Mouse (Mus musculus) thymus, postnatal 14 days (tissue): ENCODE measurements at regions not wholly inside any gene's neighbourhood (a gene's known extent, or its start where the extent isn't known, plus 50 kb on each side); places are given as distances from the start of the nearest gene placed in this dataset.
A peak's percentile ranks its signal among the peaks of the same experiment; 100 is the strongest.

ENCODE experiments used
- DNase-seq: peaks from one replicate; pipeline ENCODE4 v3.0.0; 2021

DNA sequence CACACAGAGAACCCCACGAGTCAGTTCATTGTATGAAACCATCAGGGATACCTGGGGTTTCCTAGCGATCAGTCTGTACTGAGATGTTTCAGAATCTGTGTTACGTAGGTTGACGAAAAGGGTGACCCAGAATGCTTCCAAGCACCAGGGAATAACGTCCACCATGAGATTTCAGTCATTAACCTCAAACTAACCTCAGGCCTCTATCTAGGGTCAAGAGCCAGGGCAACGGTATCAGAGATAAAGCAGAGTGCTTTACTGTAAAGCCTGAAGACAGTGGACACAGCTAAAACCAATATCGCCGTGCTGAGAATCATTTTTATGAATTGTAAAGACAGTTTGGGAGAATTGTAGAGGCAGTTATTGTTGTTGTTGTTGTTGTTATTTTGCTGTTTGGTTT is 52.9 kb upstream of the Errfi1 start:
- DNase-seq, result no peak

DNA sequence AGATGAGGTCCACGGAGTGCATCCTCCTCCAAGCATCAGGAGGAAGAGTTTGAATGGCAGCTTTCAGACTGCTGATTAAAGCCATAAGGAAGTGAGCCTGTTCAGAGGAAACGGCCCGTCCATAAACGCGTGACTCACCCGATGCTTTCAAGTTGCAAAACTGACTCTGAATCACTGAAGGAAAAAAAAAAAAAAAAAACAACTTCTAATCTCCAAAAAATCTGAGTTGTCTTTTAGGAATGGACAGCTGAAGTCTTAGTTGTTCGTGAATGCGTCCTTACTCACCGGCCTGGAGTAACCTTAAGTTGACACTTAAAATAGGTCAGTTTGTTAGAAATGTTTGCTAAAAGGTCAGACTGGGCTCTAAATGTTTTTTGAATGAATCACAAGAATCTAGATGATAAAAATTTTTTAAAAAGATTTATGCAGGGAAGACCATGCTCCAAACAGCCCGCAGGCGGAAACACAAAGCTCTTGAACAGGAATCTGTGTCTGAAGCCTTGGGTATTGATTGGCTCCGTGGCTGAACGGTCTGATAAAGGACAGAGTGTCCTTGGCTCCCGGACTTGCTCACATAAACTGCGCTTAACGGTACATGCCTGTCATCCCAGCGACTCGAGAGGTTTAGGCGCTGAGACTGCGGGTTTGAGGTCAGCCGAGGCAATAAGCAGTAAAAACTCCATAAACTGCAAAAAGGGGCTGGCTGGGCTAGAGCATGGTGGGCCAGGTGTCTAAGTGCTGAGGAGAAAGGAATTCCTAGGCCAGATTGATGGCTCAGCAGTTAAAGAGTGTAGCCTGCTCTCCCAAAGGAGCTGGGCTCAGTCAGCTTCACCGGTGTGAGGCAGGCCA is 53.9 kb upstream of the Errfi1 start:
- no peak for DNase-seq

DNA sequence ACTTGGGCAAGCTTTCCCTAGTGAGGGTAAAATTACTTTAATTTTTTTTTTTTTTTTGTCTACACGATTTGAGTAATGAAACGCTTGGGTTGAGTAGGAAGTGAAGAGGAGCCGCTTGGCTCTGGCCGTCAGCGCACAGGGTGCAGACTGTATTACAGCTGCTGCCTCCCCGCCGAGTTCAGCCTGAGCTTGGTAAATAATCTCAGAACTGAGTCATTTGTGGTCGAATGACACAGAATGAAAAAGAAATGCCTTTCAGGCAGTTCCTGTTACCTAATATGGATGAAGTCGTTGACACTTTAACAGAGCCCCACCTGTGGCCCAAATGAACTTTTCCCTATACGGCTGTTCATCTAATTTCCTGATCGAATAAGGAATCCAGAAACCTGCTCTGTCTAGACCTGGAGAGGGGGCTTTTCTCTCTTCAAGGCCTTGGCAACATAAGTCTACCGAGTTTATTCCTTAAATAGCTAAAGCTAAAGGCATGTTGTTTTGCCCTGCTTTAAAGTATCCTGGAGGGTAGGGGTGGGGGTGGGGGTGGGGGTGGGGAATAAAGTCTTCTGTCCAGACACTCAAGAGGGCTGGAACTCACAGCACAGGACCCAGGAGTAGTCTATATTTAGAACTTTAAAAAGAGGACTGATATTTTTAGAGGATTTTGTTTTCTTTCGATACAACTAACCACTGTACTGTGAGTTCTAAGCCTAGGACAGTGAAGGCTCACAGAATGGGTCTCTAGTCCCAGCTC is 54.8 kb upstream of the Errfi1 start:
- DNase-seq, result peak; percentile 25

DNA sequence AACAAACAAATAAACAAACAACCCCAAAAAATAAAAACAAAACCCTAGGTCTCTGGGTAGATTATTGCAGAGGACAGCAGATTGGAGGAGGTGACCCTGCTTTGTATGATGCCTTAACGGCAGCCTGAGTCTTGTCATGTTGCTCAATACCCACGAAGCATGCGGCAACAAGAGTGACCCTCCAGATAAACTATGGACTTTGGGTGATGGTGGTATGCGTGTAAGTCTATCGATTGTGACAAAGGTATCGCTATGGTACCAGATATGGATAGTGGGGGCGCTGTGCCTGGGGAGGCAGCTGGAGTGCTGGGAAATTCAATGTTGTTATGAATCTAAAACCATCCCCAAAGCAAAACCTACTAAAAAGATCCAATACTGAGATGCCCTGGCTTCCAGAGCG is 55.4 kb upstream of the Errfi1 start:
- DNase-seq, result no peak

DNA sequence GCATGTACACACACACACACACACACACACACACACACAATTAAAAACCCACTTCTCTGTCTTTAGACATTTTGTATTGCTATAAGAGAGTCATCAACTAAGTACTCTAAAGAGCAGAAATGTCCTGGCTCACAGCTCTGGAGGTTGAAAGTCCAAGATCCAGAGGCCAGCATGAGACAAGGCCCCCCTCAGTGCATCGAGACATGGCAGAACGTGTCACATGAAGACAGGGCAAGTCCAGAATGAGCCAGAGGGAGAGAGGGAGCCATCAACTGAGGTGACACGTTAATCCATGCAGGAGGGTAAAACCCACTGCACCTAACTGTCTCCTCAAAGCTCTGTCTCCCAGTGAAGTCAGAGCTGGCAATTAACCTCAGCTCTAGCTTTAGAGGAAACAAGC is 56.7 kb upstream of the Errfi1 start:
- DNase-seq, result no peak

DNA sequence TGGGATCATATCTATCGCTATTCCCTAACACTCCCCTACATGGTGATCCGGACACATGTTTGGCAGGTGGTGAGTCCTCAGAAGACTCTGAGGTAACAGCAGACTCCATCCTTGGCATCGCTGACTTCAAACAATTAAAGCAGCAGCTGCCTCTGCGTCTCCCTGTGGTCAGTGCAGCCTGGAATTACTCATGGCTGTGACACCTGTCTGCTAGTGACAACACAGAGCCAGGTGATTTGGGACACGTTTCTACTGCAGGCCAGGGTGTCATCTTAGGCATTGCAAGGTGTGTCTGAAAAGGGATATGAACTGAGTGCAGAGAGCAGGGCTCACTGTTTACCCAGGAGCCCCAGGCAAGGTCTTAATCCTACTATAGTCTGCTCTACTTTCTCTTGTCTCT is 58.8 kb upstream of the Errfi1 start:
- DNase-seq, result no peak

DNA sequence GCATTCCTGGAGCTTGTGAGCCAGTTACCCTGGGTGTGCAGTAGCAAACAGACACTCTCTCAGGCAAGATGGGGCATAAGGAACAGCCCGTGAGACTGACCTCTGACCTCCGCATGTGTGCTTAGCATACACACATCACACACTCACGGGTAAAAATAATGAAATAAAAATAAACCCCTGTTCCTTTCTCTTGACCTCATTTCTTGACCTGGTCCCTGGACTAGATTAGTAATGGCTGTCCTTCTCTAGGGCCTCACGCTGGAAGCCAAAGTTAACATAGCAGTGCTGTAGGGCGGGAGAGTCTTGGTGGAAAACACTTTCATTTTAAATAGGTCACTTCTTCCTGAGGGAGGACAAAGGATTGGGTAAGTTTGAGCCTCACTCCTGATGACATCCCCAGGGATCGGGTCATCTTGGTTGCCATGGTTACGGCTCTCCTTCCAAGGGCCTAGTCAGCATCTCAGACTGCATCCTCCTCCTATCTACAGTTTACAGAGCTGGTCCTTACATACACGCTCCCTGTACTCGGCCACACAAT is 59.4 kb upstream of the Errfi1 start:
- no peak for DNase-seq

DNA sequence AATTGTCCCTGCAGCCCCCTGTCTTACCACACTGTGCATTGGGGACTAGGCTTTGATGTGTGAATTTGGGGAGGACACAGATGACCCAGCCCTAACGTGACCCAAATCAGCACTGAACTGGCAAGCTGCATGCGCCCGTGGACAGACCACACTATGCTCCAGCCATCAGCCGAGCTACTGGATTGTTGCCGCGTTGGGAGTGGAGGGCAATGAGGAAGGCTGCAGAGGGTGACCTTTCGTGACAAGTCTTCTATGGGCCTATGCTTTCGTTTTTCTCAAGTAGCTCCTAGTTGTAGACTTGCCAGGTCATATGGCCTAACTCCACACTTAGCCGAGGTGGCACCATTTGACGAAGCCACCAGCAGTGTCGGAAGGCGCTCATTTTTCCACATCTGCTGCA is 60.6 kb upstream of the Errfi1 start:
- DNase-seq, result no peak

DNA sequence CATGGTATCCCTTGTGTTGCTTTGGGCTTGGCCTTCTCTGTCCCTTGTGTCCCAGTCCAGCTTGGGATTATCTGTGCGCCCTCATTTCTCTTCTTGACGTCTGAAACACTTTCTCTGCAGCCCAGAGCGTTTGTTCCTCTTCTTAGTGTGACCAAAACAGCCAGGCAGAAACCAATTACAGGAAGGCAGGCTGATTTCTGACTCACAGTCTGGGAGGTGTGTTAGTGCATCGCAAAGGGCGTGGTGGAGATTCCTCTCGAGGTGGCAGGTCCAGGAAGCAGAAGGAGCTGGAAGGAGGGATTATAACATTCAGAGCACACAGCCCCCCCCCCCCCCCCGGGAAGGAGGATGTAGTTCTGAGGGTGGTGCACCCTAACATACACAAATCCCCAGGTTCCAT is 64.6 kb upstream of the Errfi1 start:
- no peak for DNase-seq

DNA sequence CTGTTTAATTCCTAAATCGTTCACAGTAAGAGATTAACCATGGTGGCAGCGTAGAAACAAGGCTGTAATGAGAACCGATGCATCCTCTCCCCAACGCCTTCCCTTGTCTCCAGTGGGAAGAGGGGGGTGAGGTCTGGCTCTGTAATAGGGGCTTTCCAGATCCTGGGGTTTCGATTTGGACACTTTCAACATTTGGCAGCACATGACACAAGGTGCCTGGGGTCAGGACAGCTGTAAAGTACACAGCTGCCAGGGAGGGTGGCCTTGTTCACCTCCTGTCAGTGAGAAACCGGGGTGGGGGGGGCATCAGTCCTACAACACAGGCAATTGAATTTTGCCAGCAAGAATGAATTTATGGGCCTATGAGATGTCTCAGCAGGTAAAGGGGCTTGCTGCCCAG is 66.6 kb upstream of the Errfi1 start:
- DNase-seq, result no peak

DNA sequence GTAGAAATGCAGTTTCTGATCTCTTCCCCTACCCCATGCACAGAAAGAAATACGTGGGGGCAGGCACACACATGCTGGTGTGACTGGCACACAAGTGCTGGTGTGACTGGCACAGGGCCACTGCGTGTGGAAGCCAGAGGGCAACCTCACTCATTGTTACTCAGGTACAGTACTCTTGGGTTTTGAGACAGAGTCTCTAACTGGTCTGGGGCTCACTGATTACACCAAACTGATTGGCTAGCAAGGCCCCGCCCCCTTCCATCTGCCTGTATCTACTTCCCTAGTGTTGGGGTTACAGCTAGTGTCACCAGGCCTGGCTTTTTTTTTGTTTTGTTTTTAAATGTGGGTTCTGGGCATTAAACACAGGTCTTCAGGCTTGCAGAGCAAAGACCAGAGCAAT is 67.1 kb upstream of the Errfi1 start:
- DNase-seq, result no peak

DNA sequence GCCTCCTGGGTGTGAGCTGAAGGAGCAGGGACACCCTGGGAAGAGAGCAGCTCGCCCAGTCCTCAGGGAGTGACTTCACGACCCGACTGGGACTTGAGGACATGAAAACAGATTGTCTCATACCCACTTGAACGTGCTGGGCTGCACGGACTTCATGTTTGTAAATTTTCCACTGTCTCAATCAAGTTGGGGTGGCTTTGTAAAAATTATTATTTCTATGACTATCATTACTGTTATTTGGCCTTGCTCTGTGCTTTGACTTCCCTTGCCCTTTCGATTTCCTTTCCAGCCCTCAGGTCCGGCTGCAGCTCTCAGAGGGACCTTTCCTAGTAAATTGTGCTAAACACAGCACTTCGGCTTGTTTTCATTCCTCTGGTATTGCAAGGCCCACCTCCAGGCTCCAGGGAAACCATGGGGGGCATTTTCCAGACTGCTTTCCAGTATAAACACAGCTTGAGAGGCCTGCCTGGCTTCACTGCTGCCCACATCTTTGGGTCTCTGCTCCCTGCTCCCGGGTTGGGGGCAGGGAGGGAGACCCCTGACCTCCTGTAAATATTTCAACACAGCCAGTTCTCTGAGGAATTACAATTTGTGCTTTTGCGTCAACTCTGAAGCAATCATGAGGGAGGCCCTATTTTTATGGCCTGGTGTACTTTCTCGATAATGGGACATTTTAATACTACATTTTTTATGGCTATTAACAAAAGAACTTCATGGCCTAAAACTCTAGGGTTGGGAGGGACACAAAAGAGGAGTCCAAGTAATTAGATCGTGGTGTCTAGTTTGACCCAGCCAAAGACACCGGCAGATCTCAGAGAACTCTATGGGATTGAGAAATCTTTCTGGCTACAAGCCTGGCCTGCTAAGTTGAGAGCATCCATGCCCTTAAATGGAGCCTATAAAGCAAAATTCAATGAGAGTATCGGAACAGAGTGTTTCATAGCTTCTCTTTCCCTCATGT is 68.9 kb upstream of the Errfi1 start:
- no peak for DNase-seq

DNA sequence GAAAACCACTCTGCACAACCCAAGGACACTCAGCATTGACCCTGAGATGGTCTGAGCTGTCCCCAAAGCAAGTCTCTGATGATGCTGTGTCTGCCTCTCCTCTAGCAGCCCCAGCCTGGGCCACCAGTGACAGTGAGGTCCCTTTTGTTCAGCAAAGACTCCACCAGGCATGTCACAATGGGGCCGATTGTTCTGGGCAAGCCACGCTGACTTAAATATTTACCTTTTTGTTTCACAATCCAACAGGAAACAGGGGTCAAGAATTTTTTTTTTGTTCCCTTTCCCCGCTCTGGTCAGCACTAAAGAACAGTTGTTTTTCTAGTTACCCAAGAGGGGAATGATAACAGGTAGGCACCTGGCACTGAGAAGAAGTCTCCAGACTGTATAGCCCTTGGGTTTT is 72.4 kb upstream of the Errfi1 start:
- no peak for DNase-seq

DNA sequence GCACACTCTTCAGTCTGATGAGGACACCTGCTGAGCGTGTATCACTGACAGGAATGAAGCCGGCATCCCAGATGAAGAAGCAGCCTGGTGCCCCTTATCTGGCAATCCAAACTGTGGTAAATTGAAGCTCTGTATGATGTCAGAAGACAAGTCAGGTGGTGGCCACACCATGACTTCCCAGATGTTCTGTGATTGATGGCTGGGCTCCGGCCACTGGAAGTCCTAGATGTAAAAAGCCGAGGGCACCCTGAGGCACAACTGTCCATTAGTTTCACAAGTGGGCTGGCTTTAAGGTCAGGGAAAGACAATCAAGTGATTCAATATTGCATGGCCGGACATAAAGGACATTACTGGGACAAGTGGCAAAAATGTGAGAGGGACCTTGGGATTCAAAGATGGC is 74.4 kb upstream of the Errfi1 start:
- no peak for DNase-seq

DNA sequence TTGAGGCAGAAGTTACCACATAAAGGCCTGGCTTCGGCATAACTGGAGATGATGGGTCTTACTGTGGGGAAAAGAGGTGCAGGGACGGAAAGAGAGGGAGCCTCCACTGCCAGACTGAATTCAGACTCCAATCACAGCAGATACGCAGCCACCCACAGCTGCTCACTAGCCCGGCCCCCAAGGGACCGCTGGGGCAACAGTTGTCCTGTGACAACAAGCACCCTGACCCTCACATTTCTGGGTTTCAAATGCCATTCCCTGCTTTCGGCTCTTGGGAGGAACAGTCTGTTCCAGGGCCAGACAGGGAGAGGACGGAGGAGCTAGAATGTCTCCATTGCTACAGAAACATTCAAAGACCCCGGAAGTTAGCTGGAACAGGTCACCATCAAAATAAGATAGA is 75.0 kb upstream of the Errfi1 start:
- DNase-seq, result no peak

DNA sequence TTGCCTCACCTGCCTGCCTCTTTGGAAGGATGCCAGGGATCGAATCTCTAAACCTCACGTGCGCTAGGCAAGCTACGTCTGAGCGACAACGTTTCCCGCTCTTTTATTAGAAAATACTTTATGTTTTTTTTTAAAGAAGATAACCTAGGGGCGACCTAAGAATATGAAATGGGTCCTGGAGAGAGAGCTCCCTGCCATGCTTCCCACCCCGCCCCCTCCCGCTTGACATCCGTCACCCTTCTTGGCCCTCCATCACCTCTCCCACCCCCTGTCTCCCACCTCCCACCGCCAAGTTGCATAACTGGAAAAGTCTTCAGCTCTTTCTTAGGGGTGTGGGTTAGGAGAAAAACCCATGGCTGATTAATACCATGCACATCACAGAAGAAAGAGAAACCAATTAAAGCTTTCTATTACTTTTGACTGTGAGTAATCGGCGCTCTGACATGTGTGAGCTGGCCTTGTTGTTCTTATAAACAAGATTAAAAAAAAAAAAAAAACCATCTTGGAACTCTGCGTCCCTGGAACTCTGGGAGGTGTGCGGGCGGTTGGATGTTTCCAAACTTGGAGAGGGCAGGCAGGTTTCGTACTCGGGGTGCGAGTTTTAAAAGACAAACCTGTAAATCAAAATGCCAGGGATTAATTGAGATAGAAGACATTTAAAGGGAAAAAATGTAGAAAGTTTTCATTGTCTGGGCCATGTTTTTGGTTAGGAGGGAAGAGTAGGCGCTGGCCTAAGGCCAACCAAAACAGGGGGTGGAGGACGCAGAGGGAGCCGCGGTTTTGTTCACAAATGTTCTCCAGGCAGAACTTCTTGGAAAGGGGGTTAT is 77.8 kb upstream of the Errfi1 start:
- no peak for DNase-seq

DNA sequence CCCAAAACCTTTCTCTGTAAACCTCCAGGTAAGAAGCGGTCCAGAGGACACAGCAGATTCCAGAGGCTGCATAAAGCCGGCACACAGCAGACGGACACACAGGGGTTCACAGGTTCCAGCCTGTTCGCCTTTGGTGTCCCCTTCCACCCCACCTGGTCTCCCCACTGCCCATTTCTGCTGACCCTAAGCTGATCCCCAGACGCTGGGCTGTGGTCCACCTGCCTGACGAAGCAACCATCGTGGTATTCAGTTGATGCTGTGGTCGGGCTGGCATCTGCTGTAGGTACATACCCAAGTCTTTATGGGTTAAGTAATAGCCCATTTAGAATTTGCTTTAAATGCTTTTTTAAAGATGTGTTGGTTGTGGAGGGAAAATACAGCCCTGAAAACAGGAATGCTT is 78.4 kb upstream of the Errfi1 start:
- DNase-seq, result no peak

DNA sequence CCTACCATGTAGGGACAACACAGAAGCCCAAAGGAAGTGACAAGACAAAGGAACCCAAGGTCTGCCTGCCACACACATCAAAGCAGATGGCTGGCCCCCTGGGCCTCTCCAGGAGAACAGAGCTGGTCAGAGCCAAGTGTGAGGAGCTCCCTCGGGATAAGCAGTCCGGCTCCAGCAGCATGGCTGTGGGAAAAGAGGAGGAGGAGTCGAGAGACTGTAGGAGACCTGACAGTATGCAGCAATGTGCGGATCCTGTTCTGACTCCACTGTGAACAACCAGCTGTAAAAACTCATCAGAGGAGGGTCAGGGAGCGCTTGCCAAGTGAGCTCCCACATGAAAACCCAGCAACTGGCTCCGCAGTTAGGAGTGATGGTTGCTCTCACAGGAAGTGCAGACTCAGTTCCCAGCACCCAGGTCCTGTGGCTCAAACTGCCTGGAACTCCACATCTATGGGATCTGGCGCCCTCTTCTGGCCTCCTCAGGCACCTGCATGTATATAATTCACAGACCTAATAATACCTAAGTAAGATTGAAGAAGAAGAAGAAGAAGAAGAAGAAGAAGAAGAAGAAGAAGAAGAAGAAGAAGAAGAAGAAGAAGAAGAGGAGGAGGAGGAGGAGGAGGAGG is 79.3 kb upstream of the Errfi1 start:
- DNase-seq, result no peak

DNA sequence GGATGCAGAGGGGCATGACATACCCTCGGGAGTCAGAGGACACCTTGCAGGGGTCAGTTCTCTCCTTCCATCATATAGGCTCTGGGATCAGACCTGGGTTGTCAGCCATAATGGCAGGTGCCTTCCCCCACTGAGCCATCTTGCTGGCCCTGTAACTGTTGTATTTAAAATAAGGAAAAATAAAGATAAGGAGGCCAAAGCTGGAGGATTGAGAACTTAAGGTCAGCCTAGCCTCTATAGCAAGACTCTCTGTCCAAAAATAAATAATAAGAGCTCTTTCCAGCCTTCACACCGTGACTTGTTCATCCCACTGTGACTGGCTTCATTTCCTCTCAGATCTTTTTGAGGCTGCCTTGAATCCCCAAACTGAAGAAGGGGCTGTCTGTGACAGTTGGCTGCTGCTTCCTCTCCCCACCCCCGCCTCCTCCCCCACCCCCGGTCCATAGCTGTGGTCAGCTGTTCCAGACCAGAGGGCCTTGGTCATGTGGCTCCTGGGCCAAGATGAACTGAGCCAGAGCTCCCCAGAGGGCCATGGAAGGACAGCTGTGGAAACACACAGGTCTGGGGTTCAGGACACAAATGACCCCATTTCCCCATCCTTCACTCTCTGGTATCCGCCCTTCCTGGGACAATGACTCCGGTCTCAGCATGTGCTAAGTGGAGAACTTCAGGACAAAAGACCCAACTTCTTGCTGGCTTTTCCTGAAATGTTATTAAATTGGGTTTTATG is 81.6 kb upstream of the Errfi1 start:
- no peak for DNase-seq

DNA sequence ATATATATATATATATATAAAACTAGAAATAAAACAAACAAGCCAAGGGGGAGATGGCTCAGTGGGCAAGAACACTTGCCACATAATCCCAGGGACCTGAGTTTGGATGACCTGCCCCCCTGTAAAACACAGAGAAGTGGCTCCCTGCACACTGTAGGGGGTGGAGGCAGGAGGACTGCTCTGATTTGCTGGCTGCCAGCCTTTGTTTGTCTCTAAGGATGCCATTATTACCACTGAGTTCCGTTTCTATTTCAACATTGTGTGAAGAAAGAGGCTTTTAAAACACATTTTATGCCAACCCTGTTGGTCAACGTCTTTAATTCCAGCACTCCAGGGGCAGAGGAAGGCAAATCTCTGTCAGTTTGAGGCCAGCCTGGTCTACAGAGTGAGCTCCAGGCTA is 82.2 kb upstream of the Errfi1 start:
- DNase-seq, result no peak

DNA sequence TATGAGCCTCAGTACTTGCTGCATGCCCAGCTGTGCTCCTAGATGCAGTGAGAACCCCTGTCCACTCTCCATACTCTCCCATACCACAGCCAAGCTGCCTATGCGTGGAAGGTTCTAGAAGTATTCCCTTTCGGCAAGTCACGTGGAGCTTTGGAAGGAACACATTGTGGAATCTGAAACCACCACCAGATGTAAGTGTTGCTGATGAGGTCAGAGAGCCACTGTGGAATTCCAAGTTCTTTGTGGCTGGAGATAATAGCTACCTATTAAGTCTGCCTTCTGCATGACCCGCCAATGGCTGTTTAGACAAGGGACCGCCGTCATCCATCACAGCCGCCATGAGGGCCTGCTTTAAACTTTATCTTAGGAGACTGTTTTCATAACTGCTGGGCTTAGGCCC is 84.7 kb upstream of the Errfi1 start:
- DNase-seq, result no peak
